Mouse (Mus musculus) left cerebral cortex, adult 8-10 months (tissue): ENCODE measurements around the gene Mafg. TPM values are rescaled to one million over a fixed set of nuclear protein-coding genes. Genes with fewer than 3 reads are reported as not detected.
"Not testable (repeated sequence)": the region's sequence is repeated elsewhere in the genome, so short reads cannot be mapped to it uniquely, and the experiment has no call there.

Experiments
- DNase-seq, 2 experiments: peaks; one replicate each; pipeline ENCODE4 v3.0.0; 2022; ENCODE audit warnings: low spot score in 2 of 2
- total RNA-seq, 4 experiments: library from RNA; stranded (reverse); gene quantifications; 2 replicates each; pipeline ENCODE4 v1.2.4; 2022

Mafg gene
- 10 to 100 TPM; 66.8 to 77.2 (median 73.1) TPM for total RNA-seq

DNA sequence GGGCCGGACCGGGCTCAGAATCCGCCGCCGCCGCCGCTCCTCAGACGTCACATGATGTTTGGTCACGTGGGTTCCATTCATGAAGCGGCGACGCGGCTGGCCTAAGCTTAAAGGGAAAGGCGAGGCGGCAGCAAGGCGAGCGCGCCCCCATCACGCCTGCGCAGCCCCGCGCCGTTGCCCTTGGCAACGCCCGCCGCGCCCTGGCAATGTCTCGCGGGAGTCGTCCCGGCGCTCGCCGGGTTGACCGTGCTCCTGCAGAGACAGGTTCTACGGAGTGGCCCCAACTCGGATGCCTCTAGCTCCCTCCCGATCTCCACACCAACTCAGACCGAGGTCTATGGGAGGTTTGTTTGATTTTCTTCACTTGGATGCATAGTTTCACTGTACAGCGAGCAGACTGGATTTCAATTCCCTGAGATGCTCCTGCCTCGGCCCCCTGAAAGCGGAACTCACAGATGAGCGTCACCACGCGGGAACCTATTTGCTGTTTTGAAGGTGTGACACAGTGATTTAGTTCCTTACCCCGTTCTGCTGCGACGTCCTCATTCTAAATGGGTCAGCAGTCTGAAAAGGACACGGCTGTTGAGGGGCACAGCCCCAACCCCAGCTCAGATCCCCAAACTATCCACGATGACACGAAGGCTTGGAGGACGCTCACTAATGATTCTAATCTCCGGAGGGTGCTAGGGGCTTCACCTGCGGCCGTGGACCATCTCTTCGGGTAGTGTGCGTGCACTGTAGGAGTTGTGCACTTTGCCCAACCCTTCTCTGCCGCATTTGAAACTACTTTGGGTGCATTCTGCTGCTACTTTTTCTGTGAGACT is at the start of gene Mafg:
Mafg (minus strand) TSS at position 81 of the 824 bp plus-strand sequence.
- DNase-seq = peak; percentile 77 to 93

DNA sequence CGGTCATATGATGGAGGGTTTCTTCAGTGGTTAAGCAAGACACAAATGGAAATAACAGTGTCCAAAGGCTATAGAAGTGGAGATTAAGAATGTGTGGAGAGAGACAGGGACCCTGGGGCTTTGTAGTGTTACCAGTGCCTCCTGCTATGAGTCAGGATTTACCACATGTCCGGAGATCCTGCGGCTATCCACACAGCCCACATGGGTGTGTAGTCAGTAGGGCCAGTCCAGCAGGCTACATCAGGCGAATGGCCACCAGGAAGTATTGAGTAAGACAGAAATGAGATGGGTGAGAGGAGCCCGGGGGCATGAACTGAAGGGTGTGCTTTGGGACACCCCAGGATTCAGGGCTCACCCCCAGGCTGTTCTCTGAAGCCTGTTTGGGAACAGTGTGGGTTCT is 49.3 kb upstream of the Mafg start:
- DNase-seq = no peak

DNA sequence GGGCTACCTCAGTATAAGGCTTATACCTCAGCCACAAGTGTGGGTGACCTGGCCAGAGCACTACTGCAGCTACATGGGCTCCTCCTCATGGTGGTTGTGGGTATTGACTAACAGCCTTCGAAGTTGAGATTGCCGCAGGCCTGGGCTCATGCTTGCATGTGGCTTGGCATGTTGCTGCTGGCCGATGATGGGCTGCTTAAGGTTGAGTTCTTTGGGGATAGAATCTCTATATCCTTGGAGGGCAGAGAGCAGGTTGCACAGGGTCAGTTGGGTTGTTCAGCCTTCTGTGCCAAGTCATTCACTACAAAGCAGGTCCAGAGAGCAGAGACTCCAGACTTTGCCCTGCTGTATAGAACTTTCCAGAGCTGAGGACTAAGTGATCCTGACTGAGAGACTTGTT is 46.5 kb upstream of the Mafg start:
- no peak for DNase-seq

DNA sequence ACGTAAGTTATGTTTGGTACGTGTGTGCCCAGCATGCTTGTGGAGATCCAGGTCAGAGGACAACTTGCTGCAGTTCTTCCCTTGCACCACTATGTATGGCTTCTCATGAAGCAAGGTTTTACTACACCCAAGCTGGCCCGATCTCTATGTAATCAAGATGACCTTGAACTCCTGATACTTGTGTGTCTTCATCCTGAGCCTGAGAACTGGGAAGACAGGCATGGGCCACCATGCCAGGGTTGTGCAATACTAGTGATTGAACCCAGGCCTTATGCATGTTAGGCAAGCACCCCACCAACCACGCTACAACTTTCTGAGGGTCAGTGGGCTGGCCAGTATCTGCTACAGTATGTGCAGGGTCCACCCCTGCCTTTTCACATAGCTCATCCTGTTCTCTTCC is 43.6 kb upstream of the Mafg start:
- DNase-seq = no peak

DNA sequence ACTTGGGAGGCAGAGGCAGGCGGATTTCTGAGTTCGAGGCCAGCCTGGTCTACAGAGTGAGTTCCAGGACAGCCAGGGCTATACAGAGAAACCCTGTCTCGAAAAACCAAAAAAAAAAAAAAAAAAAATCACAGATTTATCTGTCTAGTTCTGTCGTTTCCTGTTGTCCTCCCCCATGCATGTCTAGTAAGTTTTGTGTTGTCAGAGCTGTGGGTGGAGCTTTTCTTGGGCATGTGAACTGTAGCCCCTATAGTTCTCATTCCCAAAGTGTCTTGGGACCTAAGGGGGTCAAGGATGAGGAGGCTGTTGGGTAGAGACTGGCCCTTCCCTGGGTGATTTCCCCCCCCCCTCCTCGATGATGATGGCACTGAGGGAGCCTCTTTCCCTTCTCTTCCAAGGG is 42.5 kb upstream of the Mafg start:
- DNase-seq = not testable (repeated sequence)

DNA sequence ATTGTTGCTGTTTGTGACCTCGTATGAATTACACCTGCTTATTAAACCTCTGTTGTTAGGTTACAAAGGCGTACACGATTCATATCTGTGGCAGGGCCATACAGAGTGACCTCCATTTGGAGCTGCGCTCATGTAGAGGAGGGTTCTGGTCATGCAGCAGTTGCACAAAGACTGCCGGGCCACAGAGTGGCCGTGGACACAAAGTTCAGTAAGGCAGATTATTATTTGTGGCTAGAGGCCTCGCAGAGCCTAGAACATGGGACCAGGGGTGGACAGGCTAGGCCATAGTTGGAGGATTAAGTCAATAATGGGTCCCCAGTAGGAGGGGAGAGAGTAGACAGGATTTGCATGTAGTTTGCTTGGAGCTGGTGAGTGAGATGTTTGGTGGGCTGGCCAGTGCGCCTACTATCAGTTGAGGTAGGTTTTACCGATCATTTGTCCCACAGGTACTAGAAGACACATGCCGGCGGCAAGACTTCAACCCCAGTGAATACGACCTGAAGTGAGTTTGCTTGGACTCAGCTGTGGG is 40.3 kb upstream of the Mafg start:
- DNase-seq = no peak

DNA sequence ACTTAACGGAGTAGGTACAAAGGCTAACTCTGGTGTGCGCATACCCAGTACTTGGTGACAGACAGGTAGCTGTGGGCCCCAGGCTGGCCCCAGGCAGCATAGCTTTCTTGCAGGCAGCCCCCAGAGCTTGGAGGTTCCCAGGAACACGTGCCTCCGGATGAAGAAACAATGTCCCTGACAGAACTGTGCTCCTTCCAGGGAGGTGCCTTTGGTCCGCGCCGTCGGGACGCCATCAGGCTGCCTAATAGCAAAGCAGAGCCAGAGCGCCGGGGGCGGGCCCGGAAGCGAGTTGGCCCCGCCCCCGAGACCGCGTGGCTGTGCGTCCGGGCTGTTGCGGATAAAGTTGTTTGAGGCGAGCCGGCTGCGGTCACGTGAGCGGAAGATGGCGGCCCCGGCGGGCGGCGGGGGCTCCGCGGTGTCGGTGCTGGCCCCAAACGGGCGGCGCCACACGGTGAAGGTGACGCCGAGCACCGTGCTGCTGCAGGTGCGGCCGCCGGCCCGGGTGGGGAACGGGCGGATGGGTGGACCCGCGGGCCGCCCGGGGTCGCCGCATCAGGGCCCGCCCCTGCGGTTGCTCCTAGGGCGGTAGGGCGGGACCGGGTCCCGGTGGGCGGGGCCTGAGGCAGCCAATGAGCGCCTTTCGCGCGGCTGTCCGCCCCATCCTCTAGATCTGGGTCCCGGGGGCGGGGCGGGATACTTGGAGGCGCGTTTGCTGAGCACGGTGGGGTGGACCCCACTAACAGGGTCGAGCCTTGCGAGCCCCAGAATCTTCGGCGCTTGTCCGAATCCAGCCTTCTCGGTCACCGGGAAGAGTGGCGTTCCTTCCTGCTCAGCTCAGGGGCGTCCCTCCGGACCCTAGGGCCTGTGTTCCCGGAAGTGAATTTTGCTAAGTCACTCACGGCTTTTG is 39.5 kb upstream of the Mafg start, which contains the start of gene Aspscr1:
Aspscr1 (plus strand) TSS at position 287 of the 907 bp plus-strand sequence.
- peak; percentile 83 to 92 for DNase-seq

DNA sequence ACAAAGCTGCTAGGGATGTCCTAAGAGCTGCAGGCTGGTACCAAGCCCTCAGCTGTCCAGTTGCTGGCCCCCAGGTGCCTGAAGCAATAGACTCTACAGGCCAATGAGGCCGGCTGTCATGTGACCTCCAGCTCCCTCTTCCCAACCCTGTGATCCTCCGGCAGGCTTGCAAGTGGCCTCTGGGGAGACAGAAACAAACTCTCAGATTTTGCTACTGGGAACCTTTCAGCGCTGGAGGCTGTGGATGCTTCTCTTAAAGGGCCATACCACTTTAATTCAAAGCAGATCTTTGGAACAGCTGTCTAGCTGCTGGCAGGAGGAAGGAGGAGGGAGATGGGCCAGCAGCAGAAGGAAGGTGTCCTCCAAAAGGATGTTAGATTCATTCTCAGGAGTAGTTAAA is 33.2 kb upstream of the Mafg start:
- DNase-seq = no peak

DNA sequence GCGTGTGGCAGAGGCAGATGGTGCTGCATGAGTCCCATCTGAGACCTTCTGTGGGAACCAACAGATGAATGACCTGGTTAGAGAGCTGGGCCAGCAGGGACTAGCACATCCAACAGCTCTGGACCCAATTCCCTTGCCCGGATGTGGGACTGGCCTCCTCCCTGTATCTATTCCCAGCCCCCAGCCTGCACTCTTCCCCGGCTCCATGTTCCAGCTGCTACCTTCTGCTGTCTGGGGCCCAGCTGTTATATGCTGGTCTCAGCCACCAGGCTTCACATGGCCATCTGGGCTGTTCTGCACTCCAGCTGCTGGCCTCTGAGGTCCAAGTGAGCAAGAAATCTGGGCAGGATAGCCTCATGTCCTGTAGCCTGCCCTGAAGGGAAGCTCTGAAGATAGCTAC is 32.0 kb upstream of the Mafg start:
- DNase-seq = no peak

DNA sequence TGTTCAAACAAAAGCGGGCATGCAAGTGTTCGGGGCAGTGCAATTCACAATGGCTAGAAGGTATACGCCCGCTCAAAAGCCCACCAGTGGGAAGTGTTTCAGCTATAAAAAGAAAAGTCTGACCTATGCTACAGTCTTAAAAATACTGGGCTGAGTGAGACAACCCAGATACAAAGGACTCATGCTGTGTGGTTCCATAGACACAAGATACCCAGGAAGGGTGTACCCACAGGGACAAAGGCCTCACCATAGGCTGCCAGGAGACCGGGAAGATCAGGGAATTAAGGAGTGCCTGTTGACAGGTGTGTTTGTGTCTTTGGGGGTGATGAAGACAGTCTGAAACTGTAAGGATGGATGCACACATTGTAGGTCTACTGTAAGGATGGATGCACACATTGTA is 30.3 kb upstream of the Mafg start:
- no peak for DNase-seq

DNA sequence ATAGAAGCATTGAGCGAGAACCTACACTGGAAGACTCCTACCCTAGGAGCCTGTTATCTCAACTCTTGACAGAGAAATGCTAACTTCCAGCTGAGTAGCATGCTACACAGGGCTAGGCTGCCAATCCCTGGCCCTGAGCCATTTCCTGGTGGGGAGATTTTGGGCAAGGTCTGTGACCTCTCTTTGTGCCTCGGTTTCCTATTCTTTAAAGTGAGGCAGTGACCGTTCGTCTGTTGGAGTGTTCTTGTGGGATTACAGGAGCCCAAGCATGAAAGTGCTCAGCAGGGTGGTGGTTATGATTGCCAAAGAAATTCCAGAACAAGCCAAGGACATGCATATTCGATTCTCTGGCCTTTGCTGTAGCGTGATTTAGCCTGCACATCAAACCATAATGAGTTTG is 29.4 kb upstream of the Mafg start:
- DNase-seq = no peak

DNA sequence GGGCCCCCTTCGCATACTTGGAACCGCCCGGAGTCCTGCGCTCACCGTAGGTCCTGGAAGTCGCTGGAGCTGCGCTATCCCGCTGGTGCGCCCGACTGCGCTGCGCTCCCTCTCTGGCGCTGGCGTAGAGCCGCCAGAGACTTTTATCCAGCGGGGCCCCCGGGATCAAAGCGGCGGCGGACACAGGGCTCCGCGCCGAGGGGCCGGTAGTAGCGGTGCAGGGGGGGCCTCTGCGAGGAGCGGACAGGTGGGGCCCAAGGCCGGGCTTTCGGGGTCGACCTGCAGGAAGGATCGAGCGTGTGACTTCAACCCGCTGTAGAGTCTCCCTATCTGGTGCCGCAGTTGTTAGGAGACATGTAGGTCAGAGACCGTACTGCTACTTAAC is 27.7 kb upstream of the Mafg start, which contains the start of gene Notum:
Notum (minus strand) TSS at position 100 of the 385 bp plus-strand sequence.
- DNase-seq = no peak

DNA sequence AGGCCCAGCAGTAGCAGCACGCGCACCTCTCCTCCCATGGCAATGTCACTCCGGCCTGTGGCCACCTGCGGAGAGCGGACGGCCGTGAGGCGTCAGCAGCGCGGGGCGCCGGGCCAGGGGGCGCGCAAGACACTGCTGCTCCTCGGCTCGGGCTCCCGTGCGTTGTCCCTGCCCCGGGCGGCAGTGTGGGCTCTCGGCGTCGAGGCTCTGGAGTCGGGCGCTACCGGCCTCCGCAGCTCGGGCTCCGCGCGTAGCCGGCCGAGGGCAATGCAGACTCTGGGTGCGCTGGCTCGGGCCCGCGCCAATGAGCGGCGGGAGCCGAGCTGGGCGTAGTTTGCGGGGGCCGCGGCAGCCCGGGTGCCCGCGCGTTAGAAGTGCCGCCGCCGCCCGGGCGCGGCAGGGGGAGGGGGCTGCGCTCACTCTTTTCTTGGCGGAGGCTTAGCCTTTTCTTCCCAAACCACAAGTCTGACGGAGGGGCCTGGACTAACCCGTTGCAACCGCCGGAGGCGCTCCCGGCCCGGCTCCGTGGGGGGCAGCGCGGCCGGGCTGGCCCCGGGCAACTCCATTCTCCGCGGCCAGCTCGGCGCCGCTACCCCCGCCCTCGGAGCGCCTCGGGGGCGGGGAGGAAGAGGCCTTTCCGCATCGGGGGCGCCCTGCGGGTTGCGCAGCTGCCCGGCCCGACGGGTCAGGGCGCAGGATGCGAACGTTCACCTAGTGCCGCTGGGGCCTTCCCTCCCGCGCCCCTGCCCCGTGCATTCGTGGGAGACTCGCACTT is 27.1 kb upstream of the Mafg start:
- DNase-seq = no peak

DNA sequence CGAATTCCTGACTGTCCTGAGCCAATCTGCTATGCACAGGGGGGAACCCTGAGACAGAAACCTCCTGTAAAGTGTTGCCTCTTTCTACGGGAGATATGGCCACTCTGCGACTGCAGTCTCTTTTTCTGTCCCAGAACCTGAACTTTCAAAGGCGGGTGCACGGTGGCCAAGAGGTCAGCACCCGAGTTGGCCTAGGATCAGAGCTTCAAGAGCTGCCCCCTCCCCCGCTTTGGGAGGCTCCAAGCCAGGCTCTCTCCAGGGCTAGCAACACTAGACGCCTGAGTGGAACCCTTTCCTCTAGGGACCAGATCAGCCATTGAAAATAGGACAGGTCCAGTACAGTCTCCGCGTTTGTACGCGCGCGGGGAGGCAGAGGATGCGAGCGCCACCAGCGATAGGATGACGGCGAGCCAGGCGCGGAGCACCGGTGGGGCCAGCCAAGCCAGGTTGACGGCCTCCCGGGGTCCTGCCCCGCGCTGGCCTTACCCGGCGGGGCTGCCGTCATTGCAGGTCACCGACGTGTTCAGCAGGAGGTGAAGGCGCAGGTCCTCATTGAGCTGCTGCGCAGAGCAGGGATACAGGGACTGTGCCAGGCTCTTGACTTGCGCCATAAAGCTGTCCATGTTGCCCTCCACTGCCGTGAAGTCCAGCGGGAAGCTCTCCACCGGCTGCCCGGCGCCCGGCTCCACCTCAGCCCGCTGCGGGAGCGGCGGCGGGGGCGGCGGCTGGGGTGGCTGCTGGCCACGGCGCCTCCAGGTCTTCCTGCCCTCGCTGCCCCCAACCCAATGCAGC is 26.3 kb upstream of the Mafg start:
- DNase-seq = no peak

DNA sequence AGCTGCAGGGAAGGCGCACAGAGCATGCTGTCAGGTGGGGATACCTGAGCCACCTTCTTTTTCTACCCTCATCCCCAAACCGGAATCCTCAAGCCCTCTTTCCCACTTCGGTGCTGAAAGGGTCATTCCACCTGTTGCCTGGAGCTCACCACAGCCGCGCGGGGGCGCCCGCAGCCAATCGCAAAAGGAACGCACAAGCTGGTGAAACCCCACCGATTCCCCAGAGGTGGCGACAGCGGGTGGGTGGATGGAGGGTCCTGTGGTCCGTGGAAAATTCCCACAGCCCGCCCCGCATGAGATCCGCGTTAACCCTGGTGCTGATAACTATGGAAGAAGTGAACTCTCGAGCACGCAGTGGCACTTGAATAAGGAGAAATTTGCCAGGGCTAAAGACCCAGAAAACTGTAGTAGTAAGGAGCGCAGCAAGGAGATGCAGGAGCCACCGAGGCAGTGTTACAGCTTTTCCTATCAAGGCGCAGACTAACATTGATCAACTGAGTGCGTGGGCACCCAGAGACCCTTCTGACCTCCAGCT is 25.5 kb upstream of the Mafg start:
- DNase-seq = peak in 1 of 2 experiments; percentile 63

DNA sequence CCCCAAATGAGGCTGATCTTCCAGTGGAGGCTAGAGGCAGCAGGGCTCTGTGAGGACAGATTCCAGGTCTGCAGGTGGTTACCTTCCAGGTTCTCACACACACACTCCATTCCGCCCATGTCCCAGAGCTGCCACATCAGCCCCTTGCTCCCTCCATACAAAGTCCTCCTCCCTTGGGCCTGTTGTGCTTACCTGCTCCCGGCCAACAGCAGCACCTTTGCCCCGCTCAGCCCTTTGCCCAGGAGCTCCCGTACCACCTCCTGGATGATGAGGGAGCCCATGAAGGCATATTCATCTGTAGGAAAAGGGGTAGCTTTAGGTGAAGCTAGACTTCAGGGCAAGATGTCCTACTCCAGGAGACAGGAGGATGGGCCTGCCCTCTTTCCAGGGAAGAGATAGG is 23.9 kb upstream of the Mafg start:
- DNase-seq = no peak

DNA sequence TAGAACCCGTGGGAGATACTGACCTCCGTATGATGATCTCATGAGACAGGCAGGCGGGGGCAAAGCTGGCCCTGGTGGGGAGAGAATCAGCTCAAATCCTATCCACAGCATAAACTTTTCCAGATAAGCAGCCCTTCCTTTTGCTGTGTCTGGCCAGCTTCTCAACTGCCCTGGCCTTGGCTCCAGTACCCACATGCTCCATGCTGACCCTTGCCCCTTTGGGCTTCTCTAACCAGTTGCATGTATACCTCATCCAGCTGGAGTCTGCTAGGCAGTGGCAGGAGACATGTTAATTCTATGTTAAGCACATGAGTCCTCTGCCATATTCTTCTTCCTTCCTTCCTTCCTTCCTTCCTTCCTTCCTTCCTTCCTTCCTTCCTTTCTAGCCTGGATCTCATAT is 21.3 kb upstream of the Mafg start:
- no peak for DNase-seq

DNA sequence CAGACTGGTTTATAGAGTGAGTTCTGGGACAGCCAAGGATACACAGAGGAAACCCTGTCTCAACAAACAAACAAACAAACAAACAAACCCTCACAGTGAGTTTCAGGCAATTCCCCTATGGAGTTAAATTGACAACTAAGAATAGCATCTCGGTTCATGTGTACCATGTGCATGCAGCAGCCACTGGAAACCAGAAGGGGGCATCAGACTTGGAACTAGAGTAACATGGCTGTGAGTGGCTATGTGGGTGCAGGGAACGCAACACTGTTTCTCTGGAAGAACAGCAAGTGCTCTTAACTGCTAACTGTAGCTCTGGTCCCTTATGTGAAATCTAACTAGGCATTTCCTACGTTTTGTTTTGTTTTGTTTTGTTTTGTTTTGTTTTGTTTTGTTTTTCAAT is 18.5 kb upstream of the Mafg start:
- DNase-seq = no peak

DNA sequence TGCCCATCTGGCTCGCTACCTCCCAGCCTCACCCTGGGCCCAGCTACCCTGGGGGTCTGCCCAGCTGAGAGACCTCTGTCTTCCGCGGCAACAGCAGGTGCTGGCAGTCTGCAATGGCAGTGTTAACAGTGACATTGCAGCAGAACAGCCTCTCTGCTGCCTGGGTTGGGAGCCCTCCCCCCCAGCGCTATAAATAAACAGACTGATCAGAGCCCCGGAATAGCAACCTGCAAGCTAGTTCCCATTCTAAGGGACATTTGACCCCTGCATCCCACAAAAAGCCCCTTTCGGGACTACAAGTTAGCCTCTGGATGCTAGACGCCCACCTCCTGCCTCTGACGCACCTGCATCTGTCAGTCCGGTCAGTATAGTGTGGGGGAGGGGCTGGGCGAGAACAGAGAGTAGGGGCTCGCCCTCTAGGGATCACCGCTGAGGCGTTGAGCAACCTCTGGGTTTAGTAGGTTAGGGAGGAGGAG is 14.6 kb upstream of the Mafg start, which contains the start of gene Myadml2:
Myadml2 (minus strand) TSS at position 158 of the 476 bp plus-strand sequence.
- DNase-seq = no peak
